Comparison of ENCODE assay signal across 8 mouse cellular contexts in the genomic region with DNA sequence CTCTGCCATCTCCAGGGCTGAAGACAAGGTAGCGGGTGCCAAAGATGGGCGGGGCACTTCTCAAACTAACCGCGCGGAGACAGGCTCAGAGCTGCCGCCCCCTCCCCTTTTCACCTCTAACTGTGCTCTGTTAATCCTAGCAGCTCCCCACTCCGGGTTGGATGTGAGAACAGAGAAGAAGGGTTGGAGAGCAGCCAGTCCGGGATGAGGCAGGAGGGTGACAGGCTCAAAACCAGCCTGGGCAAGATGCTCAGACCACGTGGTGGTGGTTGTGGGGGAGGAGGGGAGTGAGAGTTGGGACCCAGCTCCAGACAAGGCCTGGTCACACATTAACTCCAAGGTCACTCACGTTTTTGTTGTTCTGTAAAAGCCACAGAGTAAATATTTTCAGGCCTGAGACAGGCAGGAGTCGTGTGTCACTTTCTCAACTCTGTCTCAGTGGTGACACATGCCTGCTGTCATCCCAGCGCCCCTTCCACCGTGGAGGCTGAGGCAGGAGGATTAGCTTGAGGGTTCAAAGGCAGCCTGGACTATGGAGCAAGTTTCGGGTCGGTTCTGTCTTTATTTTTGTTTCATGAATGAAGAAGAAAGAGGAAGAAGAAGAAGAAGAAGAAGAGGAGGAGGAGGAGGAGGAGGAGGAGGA. TPM values are rescaled to one million over a fixed set of nuclear protein-coding genes. Genes with fewer than 3 reads are reported as not detected.
DNase-seq lines count a peak whose midpoint lies in the region; ATAC-seq lines count a peak whose summit lies in the region.

No protein-coding gene starts in this region.

- no peak for ATAC-seq in lung, embryonic 15.5 days (ENCODE audit: borderline replicate concordance, extremely low read depth, low FRiP score, low TSS enrichment)
- ATAC-seq in forebrain, embryonic 12.5 days (ENCODE audit: low FRiP score): no peak
- ATAC-seq in hindbrain, embryonic 16.5 days: peak; percentile 3; the same call in 1 of the 2 replicates
- ATAC-seq in limb, embryonic 13.5 days (ENCODE audit: low FRiP score, low read depth): no peak
- peak; percentile 0; the same call in 1 of the 2 replicates for ATAC-seq in neural tube, embryonic 15.5 days (ENCODE audit: low FRiP score)
- no peak for ATAC-seq in activated CD4-positive, CD25-positive, alpha-beta regulatory T cell, adult 4 months

- no peaks in the 10 kb centered on the region for H3K9me3 ChIP-seq in lung, embryonic 15.5 days
- no peaks in the 10 kb centered on the region for H3K9me3 ChIP-seq in forebrain, embryonic 12.5 days
- H3K9me3 ChIP-seq in hindbrain, embryonic 16.5 days (ENCODE audit: control insufficient read depth, low read length): no peaks in the 10 kb centered on the region; the same call in 1 of the 2 replicates
- no peaks in the 10 kb centered on the region for H3K9me3 ChIP-seq in limb, embryonic 13.5 days
- H3K9me3 ChIP-seq in neural tube, embryonic 15.5 days (replicated peaks): no peaks in the 10 kb centered on the region

- H3K36me3 ChIP-seq in lung, embryonic 15.5 days: no peaks in the 10 kb centered on the region
- no peaks in the 10 kb centered on the region for H3K36me3 ChIP-seq in forebrain, embryonic 12.5 days (replicated peaks)
- no peaks in the 10 kb centered on the region for H3K36me3 ChIP-seq in hindbrain, embryonic 16.5 days (ENCODE audit: control insufficient read depth, insufficient read depth, low read length)
- H3K36me3 ChIP-seq in limb, embryonic 13.5 days: no peaks in the 10 kb centered on the region
- H3K36me3 ChIP-seq in neural tube, embryonic 15.5 days: no peaks in the 10 kb centered on the region

- DNase-seq in lung, postnatal 36 days: no peak
- peak; percentile 77 for DNase-seq in R1 (ENCODE audit: low read depth, low spot score)

- H3K27ac ChIP-seq in lung, embryonic 15.5 days: peak overlapping the region; percentile 97; the same call in 1 of the 2 replicates
- peak overlapping the region; percentile 89; the same call in 1 of the 2 replicates for H3K27ac ChIP-seq in forebrain, embryonic 12.5 days
- peak overlapping the region; percentile 96 for H3K27ac ChIP-seq in hindbrain, embryonic 16.5 days (ENCODE audit: low read depth, low read length)
- no peak overlapping the region; the same call in 1 of the 2 replicates for H3K27ac ChIP-seq in limb, embryonic 13.5 days
- peak overlapping the region; percentile 97 for H3K27ac ChIP-seq in neural tube, embryonic 15.5 days (replicated peaks)

- 15% methylated on average over 14 of the region's 15 CpGs for WGBS in lung, embryonic 15.5 days
- WGBS in forebrain, embryonic 12.5 days: 15% methylated on average over 15 of the region's 15 CpGs
- 12% methylated on average over 15 of the region's 15 CpGs for WGBS in hindbrain, embryonic 16.5 days
- WGBS in limb, embryonic 13.5 days: 19% methylated on average over 15 of the region's 15 CpGs
- 10% methylated on average over 15 of the region's 15 CpGs for WGBS in neural tube, embryonic 15.5 days

- peak overlapping the region; percentile 97 for H3K4me2 ChIP-seq in lung, embryonic 15.5 days
- peak overlapping the region; percentile 93 for H3K4me2 ChIP-seq in forebrain, embryonic 12.5 days
- H3K4me2 ChIP-seq in hindbrain, embryonic 16.5 days (ENCODE audit: low read length): peak overlapping the region; percentile 88
- H3K4me2 ChIP-seq in limb, embryonic 13.5 days (replicated peaks): peak overlapping the region; percentile 92
- H3K4me2 ChIP-seq in neural tube, embryonic 15.5 days: peak overlapping the region; percentile 92

- H3K4me3 ChIP-seq in lung, embryonic 15.5 days: peak overlapping the region; percentile 80
- peak overlapping the region; percentile 76 for H3K4me3 ChIP-seq in forebrain, embryonic 12.5 days (replicated peaks)
- H3K4me3 ChIP-seq in hindbrain, embryonic 16.5 days (ENCODE audit: low read length): peak overlapping the region; percentile 82
- peak overlapping the region; percentile 74 for H3K4me3 ChIP-seq in limb, embryonic 13.5 days
- H3K4me3 ChIP-seq in neural tube, embryonic 15.5 days (replicated peaks): peak overlapping the region; percentile 76

- H3K27me3 ChIP-seq in lung, embryonic 15.5 days: 0 out of 2 replicates have a peak, but pooled peaks cover 3% of the 10 kb centered on the region
- H3K27me3 ChIP-seq in forebrain, embryonic 12.5 days: peaks cover 43% of the 10 kb centered on the region
- H3K27me3 ChIP-seq in hindbrain, embryonic 16.5 days (replicated peaks; ENCODE audit: control insufficient read depth, insufficient read depth, low read length): peaks cover 8% of the 10 kb centered on the region; the same call in 1 of the 2 replicates
- peaks cover 31% of the 10 kb centered on the region for H3K27me3 ChIP-seq in limb, embryonic 13.5 days
- H3K27me3 ChIP-seq in neural tube, embryonic 15.5 days (replicated peaks): peaks cover 13% of the 10 kb centered on the region

- H3K4me1 ChIP-seq in lung, embryonic 15.5 days: peaks cover 52% of the 10 kb centered on the region
- peaks cover 27% of the 10 kb centered on the region for H3K4me1 ChIP-seq in forebrain, embryonic 12.5 days
- H3K4me1 ChIP-seq in hindbrain, embryonic 16.5 days (ENCODE audit: control insufficient read depth, insufficient read depth, low read depth, low read length): peaks cover 34% of the 10 kb centered on the region
- peaks cover 33% of the 10 kb centered on the region for H3K4me1 ChIP-seq in limb, embryonic 13.5 days
- H3K4me1 ChIP-seq in neural tube, embryonic 15.5 days: peaks cover 66% of the 10 kb centered on the region

- no peak overlapping the region for H3K9ac ChIP-seq in lung, embryonic 15.5 days
- peak overlapping the region; percentile 89 for H3K9ac ChIP-seq in forebrain, embryonic 12.5 days
- H3K9ac ChIP-seq in hindbrain, embryonic 16.5 days (ENCODE audit: low read depth, low read length): no peak overlapping the region; the same call in 1 of the 2 replicates
- 0 out of 2 replicates have a peak overlapping the region, but pooled peaks have one; percentile 83 for H3K9ac ChIP-seq in limb, embryonic 13.5 days
- H3K9ac ChIP-seq in neural tube, embryonic 15.5 days (replicated peaks): no peak overlapping the region

RNA-seq across cellular contexts. Expression of a gene that starts 23.8 kb away (rescaled TPM):
- 86.0 and 87.2 TPM in 2 replicates for polyA plus RNA-seq in lung, embryonic 15.5 days (2015; fragmentation: Nextera tagmentation; extraction: Ambion mirVana)
- 15.3 and 16.3 TPM in 2 replicates for polyA plus RNA-seq in forebrain, embryonic 12.5 days (2016; fragmentation: Nextera tagmentation; extraction: Ambion mirVana)
- 24.5 and 34.5 TPM in 2 replicates for polyA plus RNA-seq in hindbrain, embryonic 16.5 days (2015; fragmentation: Nextera tagmentation; extraction: Ambion mirVana)
- polyA plus RNA-seq in limb, embryonic 13.5 days (2015; fragmentation: Nextera tagmentation; extraction: Ambion mirVana): 77.2 and 82.8 TPM in 2 replicates
- 35.0 and 35.8 TPM in 2 replicates for polyA plus RNA-seq in neural tube, embryonic 15.5 days (2015; fragmentation: Nextera tagmentation; extraction: Ambion mirVana)
- polyA plus RNA-seq in activated CD4-positive, CD25-positive, alpha-beta regulatory T cell, adult 4 months (2017; shearing (Covaris generic)): 10 to 100 TPM; 15.2 to 16.0 TPM

RNA-seq across cellular contexts. Expression of a gene that starts 38.8 kb away (rescaled TPM):
- 4.4 TPM in 2 replicates for polyA plus RNA-seq in lung, embryonic 15.5 days (2015; fragmentation: Nextera tagmentation; extraction: Ambion mirVana)
- 1.8 and 2.6 TPM in 2 replicates for polyA plus RNA-seq in forebrain, embryonic 12.5 days (2016; fragmentation: Nextera tagmentation; extraction: Ambion mirVana)
- polyA plus RNA-seq in hindbrain, embryonic 16.5 days (2015; fragmentation: Nextera tagmentation; extraction: Ambion mirVana): 1.6 and 2.3 TPM in 2 replicates
- 4.2 and 4.7 TPM in 2 replicates for polyA plus RNA-seq in limb, embryonic 13.5 days (2015; fragmentation: Nextera tagmentation; extraction: Ambion mirVana)
- 2.5 and 9.3 TPM in 2 replicates for polyA plus RNA-seq in neural tube, embryonic 15.5 days (2015; fragmentation: Nextera tagmentation; extraction: Ambion mirVana)
- 10 to 100 TPM in 1 of 2 experiments, 1 to 10 TPM in 1; 7.3 to 13.3 TPM for polyA plus RNA-seq in activated CD4-positive, CD25-positive, alpha-beta regulatory T cell, adult 4 months (2017; shearing (Covaris generic))

RNA-seq across cellular contexts. Expression of a gene that starts 42.8 kb away (rescaled TPM):
- 0.45 and 2.3 TPM in 2 replicates for polyA plus RNA-seq in lung, embryonic 15.5 days (2015; fragmentation: Nextera tagmentation; extraction: Ambion mirVana)
- polyA plus RNA-seq in forebrain, embryonic 12.5 days (2016; fragmentation: Nextera tagmentation; extraction: Ambion mirVana): 1.4 and 2.1 TPM in 2 replicates
- 1.5 and 2.2 TPM in 2 replicates for polyA plus RNA-seq in hindbrain, embryonic 16.5 days (2015; fragmentation: Nextera tagmentation; extraction: Ambion mirVana)
- 1.7 and 1.9 TPM in 2 replicates for polyA plus RNA-seq in limb, embryonic 13.5 days (2015; fragmentation: Nextera tagmentation; extraction: Ambion mirVana)
- 3.4 and 3.6 TPM in 2 replicates for polyA plus RNA-seq in neural tube, embryonic 15.5 days (2015; fragmentation: Nextera tagmentation; extraction: Ambion mirVana)
- polyA plus RNA-seq in activated CD4-positive, CD25-positive, alpha-beta regulatory T cell, adult 4 months (2017; shearing (Covaris generic)): 1 to 10 TPM in 1 of 2 experiments, not detected in 1; 1.4 TPM

RNA-seq across cellular contexts. Expression of a gene that starts 47.4 kb away (rescaled TPM):
- 1.6 and 2.7 TPM in 2 replicates for polyA plus RNA-seq in lung, embryonic 15.5 days (2015; fragmentation: Nextera tagmentation; extraction: Ambion mirVana)
- polyA plus RNA-seq in forebrain, embryonic 12.5 days (2016; fragmentation: Nextera tagmentation; extraction: Ambion mirVana): 4.2 and 4.6 TPM in 2 replicates
- polyA plus RNA-seq in hindbrain, embryonic 16.5 days (2015; fragmentation: Nextera tagmentation; extraction: Ambion mirVana): 7.9 and 9.4 TPM in 2 replicates
- polyA plus RNA-seq in limb, embryonic 13.5 days (2015; fragmentation: Nextera tagmentation; extraction: Ambion mirVana): 3.3 and 4.0 TPM in 2 replicates
- 5.7 and 7.2 TPM in 2 replicates for polyA plus RNA-seq in neural tube, embryonic 15.5 days (2015; fragmentation: Nextera tagmentation; extraction: Ambion mirVana)
- 1 to 10 TPM; 1.1 to 1.2 TPM for polyA plus RNA-seq in activated CD4-positive, CD25-positive, alpha-beta regulatory T cell, adult 4 months (2017; shearing (Covaris generic))

RNA-seq across cellular contexts. Expression of a gene that starts 47.4 kb away (rescaled TPM):
- 75.9 and 79.8 TPM in 2 replicates for polyA plus RNA-seq in lung, embryonic 15.5 days (2015; fragmentation: Nextera tagmentation; extraction: Ambion mirVana)
- 68.1 and 68.5 TPM in 2 replicates for polyA plus RNA-seq in forebrain, embryonic 12.5 days (2016; fragmentation: Nextera tagmentation; extraction: Ambion mirVana)
- 99.8 and 108 TPM in 2 replicates for polyA plus RNA-seq in hindbrain, embryonic 16.5 days (2015; fragmentation: Nextera tagmentation; extraction: Ambion mirVana)
- 72.7 and 79.4 TPM in 2 replicates for polyA plus RNA-seq in limb, embryonic 13.5 days (2015; fragmentation: Nextera tagmentation; extraction: Ambion mirVana)
- 101 TPM in 2 replicates for polyA plus RNA-seq in neural tube, embryonic 15.5 days (2015; fragmentation: Nextera tagmentation; extraction: Ambion mirVana)
- 10 to 100 TPM; 12.7 to 13.7 TPM for polyA plus RNA-seq in activated CD4-positive, CD25-positive, alpha-beta regulatory T cell, adult 4 months (2017; shearing (Covaris generic))

Comparison
In these comparisons a context has a peak if more than half of its experiments do, and no peak if none do; other contexts are left out.
1. ATAC-seq: peak in hindbrain, embryonic 16.5 days (single experiment) and neural tube, embryonic 15.5 days (single experiment); none in lung, embryonic 15.5 days (single experiment), forebrain, embryonic 12.5 days (single experiment), limb, embryonic 13.5 days (single experiment) and activated CD4-positive, CD25-positive, alpha-beta regulatory T cell, adult 4 months (single experiment).
2. H3K9ac ChIP-seq: peak in forebrain, embryonic 12.5 days (single experiment) and limb, embryonic 13.5 days (single experiment); none in lung, embryonic 15.5 days (single experiment), hindbrain, embryonic 16.5 days (single experiment) and neural tube, embryonic 15.5 days (single experiment).
3. Peak in every context shown above with its lines, with median percentiles within 50 percentile points of each other: H3K4me2 ChIP-seq and H3K4me3 ChIP-seq.